9 mouse cellular contexts compared by ENCODE assay signal in the genomic region with DNA sequence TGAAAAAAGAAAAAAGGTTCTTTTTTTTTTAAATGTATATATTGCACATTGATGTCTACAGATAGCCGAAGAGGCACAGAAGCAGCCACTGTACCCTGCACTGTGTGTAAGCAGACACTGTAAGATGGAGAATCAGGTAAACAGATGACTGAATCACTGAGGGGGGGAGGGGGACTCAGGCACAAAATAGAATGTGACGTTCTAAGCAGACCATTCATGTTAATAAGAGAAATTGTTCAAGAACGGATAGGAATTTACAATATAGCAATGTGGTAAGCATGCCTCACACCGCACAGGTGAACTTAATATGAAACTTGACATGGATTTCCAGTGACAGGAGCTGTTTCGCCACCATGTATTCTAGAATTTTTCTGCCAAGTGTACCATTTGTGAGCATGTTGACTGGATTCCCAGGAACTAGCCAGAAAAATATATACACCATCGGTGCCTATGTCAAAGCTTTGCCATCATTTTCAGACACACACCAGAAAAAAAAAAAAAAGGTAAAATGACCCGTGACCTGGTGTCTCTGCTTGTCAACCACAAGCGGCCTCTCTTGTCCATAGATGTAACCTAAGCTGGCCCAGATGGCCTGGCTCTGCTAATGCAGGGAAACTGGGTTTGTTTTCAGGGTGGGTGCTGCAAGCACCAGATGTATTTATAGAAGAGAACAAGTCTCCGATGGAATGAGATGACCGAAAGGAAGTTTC. TPM values are rescaled to one million over a fixed set of nuclear protein-coding genes. Genes with fewer than 3 reads are reported as not detected.
A peak's percentile ranks its signal among the peaks of the same experiment; 100 is the strongest.
DNase-seq lines count a peak whose midpoint lies in the region; ATAC-seq and TF ChIP-seq lines count a peak whose summit lies in the region.
"Had no signal": no experiment of that assay in that cellular context is flagged by ENCODE, and none has a peak within 500 bp of the region (broad histone marks: within the 10 kb centered on the region; RNA-seq: fewer than 3 reads in every experiment).

No protein-coding gene starts in this region.

- no peak for DNase-seq in kidney, adult 11 months
- DNase-seq in cerebellum, adult 9-11 months, result peak; percentile 51
- no peak for DNase-seq in heart, postnatal 0 days (ENCODE audit: low spot score)
- peak; percentile 42 for DNase-seq in lung, postnatal 36 days
- no peak for DNase-seq in ovary, postnatal 36 days (ENCODE audit: low spot score)
- DNase-seq in adrenal gland, postnatal 14 days, result no peak
- no peak for DNase-seq in frontal cortex, adult 2 months (ENCODE audit: extremely low spot score in 1 of 2, low spot score in 1 of 2)

- H3K4me3 ChIP-seq in kidney, embryonic 15.5 days (replicated peaks), result peak overlapping the region; percentile 80
- peak overlapping the region; percentile 63 for H3K4me3 ChIP-seq in heart, postnatal 0 days (ENCODE audit: low read depth, low read length)

- no peak for TF ChIP-seq EP300 in heart, postnatal 0 days (IDR thresholded peaks at IDR 0.05; ENCODE audit: low read depth)

- no peak for TF ChIP-seq CTCF in heart, postnatal 0 days (IDR thresholded peaks at IDR 0.05; ENCODE audit: low read depth)

- H3K36me3 ChIP-seq in kidney, embryonic 15.5 days, result no peaks in the 10 kb centered on the region
- H3K36me3 ChIP-seq in heart, postnatal 0 days (replicated peaks; ENCODE audit: control insufficient read depth, insufficient read depth, low read length), result no peaks in the 10 kb centered on the region

- ATAC-seq in kidney, embryonic 15.5 days (replicated peaks; ENCODE audit: low FRiP score), result no peak
- ATAC-seq in heart, postnatal 0 days (ENCODE audit: insufficient read depth, low read depth), result no peak

- WGBS in kidney, embryonic 15.5 days, result 53% methylated on average over 10 of the region's 10 CpGs
- 59% methylated on average over 10 of the region's 10 CpGs for WGBS in heart, postnatal 0 days

- peaks cover 16% of the 10 kb centered on the region; the same call in 1 of the 2 replicates for H3K4me1 ChIP-seq in kidney, embryonic 15.5 days
- H3K4me1 ChIP-seq in heart, postnatal 0 days (ENCODE audit: control insufficient read depth, insufficient read depth), result 0 out of 2 replicates have a peak, but pooled peaks cover 5% of the 10 kb centered on the region

- H3K9ac ChIP-seq in kidney, embryonic 15.5 days, result no peak overlapping the region
- no peak overlapping the region for H3K9ac ChIP-seq in heart, postnatal 0 days (replicated peaks; ENCODE audit: low read depth, low read length)

- peak overlapping the region; percentile 97 for H3K4me2 ChIP-seq in kidney, embryonic 15.5 days
- H3K4me2 ChIP-seq in heart, postnatal 0 days (ENCODE audit: low read depth, low read length), result peak overlapping the region; percentile 92

- H3K27ac ChIP-seq in kidney, embryonic 15.5 days, result no peak overlapping the region
- H3K27ac ChIP-seq in heart, postnatal 0 days (ENCODE audit: low read depth), result peak overlapping the region; percentile 71

- no peaks in the 10 kb centered on the region for H3K27me3 ChIP-seq in kidney, embryonic 15.5 days
- H3K27me3 ChIP-seq in heart, postnatal 0 days (ENCODE audit: control insufficient read depth, insufficient read depth, low read length), result no peaks in the 10 kb centered on the region

- H3K9me3 ChIP-seq in kidney, embryonic 15.5 days (replicated peaks), result no peaks in the 10 kb centered on the region
- H3K9me3 ChIP-seq in heart, postnatal 0 days (replicated peaks; ENCODE audit: control insufficient read depth, low read length), result no peaks in the 10 kb centered on the region

RNA-seq across cellular contexts. Expression of gene Tspan13, which starts 1.6 kb away (rescaled TPM):
- 104 and 110 TPM in 2 replicates for polyA plus RNA-seq in kidney, embryonic 15.5 days (2015; fragmentation: Nextera tagmentation; extraction: Ambion mirVana)
- total RNA-seq in heart, postnatal 0 days (2014; rRNA removed; ENCODE audit: low replicate concordance), result 38.1 and 46.2 TPM in 2 replicates
- 49.8 and 53.9 TPM in 2 replicates for polyA plus RNA-seq in heart, postnatal 0 days (2015; fragmentation: Nextera tagmentation; extraction: Ambion mirVana)
- 27.2 and 36.1 TPM in 2 replicates for total RNA-seq in adrenal gland, postnatal 14 days (2021)
- polyA plus RNA-seq in frontal cortex, adult 2 months (2012; rRNA removed), result 137 and 158 TPM in 2 replicates

RNA-seq across cellular contexts. Expression of gene Agr2, which starts 48.0 kb away (rescaled TPM):
- polyA plus RNA-seq in kidney, embryonic 15.5 days (2015; fragmentation: Nextera tagmentation; extraction: Ambion mirVana), result 1.4 and 31.8 TPM in 2 replicates
- not detected in 2 replicates for total RNA-seq in heart, postnatal 0 days (2014; rRNA removed; ENCODE audit: low replicate concordance)
- polyA plus RNA-seq in heart, postnatal 0 days (2015; fragmentation: Nextera tagmentation; extraction: Ambion mirVana), result 11.1 TPM in 1 of 2 replicates, not detected in the other
- not detected in 2 replicates for total RNA-seq in adrenal gland, postnatal 14 days (2021)
- polyA plus RNA-seq in frontal cortex, adult 2 months (2012; rRNA removed), result 0.18 and 0.82 TPM in 2 replicates
- total RNA-seq: layer of hippocampus, postnatal 10 days had no signal

Comparison
In these comparisons a context has a peak if more than half of its experiments do, and no peak if none do; other contexts are left out.
1. DNase-seq: peak in cerebellum, adult 9-11 months (single experiment) and lung, postnatal 36 days (single experiment); none in kidney, adult 11 months (single experiment), heart, postnatal 0 days (single experiment), ovary, postnatal 36 days (single experiment), adrenal gland, postnatal 14 days (single experiment) and frontal cortex, adult 2 months (0 of 2).